Comparison of ENCODE assay signal across 8 mouse cellular contexts in genomic region chr13:98354090-98354801, GRCm38 (mm10). TPM values are rescaled to one million over a fixed set of nuclear protein-coding genes. Genes with fewer than 3 reads are reported as not detected.
DNase-seq lines count a peak whose midpoint lies in the region; ATAC-seq lines count a peak whose summit lies in the region.

Gene Foxd1 (plus strand): TSS chr13:98354242.

- peaks cover 84% of the 10 kb centered on the region for H3K27me3 ChIP-seq in forebrain, embryonic 14.5 days (replicated peaks; ENCODE audit: control insufficient read depth, insufficient read depth, low read length)
- peaks cover 85% of the 10 kb centered on the region for H3K27me3 ChIP-seq in hindbrain, embryonic 15.5 days
- H3K27me3 ChIP-seq in liver, embryonic 11.5 days (replicated peaks; ENCODE audit: control insufficient read depth, insufficient read depth, low read length), result peaks cover 95% of the 10 kb centered on the region
- peaks cover 53% of the 10 kb centered on the region for H3K27me3 ChIP-seq in midbrain, embryonic 16.5 days (ENCODE audit: control insufficient read depth, insufficient read depth, low read depth, low read length)

- peak; percentile 89 for DNase-seq in ZHBTc4 (ENCODE audit: low read depth, low spot score)
- DNase-seq in forebrain, embryonic 14.5 days (ENCODE audit: low spot score), result peak; percentile 67
- peak; percentile 55 for DNase-seq in liver, embryonic 11.5 days (ENCODE audit: low spot score)
- DNase-seq in urinary bladder, postnatal 10 days (ENCODE audit: low spot score), result no peak

- H3K9ac ChIP-seq in forebrain, embryonic 14.5 days (ENCODE audit: low read length), result peak within 1 kb of the TSS; percentile 50
- no peak within 1 kb of the TSS for H3K9ac ChIP-seq in hindbrain, embryonic 15.5 days
- no peak within 1 kb of the TSS for H3K9ac ChIP-seq in liver, embryonic 11.5 days (ENCODE audit: low read depth, low read length)
- H3K9ac ChIP-seq in midbrain, embryonic 16.5 days (ENCODE audit: low read depth, low read length), result 0 out of 2 replicates have a peak within 1 kb of the TSS, but pooled peaks have one; percentile 52

- H3K4me1 ChIP-seq in forebrain, embryonic 14.5 days (ENCODE audit: control insufficient read depth, insufficient read depth, low read length), result peaks cover 11% of the 10 kb centered on the region; the same call in 1 of the 2 replicates
- peaks cover 21% of the 10 kb centered on the region for H3K4me1 ChIP-seq in hindbrain, embryonic 15.5 days (replicated peaks)
- peaks cover 8% of the 10 kb centered on the region for H3K4me1 ChIP-seq in liver, embryonic 11.5 days (replicated peaks; ENCODE audit: control insufficient read depth, insufficient read depth, low read length)
- H3K4me1 ChIP-seq in midbrain, embryonic 16.5 days (ENCODE audit: control insufficient read depth, insufficient read depth, low read length), result peaks cover 12% of the 10 kb centered on the region

- peak within 1 kb of the TSS; percentile 60 for H3K4me2 ChIP-seq in forebrain, embryonic 14.5 days (ENCODE audit: low read length)
- H3K4me2 ChIP-seq in hindbrain, embryonic 15.5 days, result peak within 1 kb of the TSS; percentile 52
- H3K4me2 ChIP-seq in liver, embryonic 11.5 days, result peak within 1 kb of the TSS; percentile 75
- peak within 1 kb of the TSS; percentile 57 for H3K4me2 ChIP-seq in midbrain, embryonic 16.5 days (ENCODE audit: low read length)

- no peaks in the 10 kb centered on the region for H3K36me3 ChIP-seq in forebrain, embryonic 14.5 days (ENCODE audit: control insufficient read depth, insufficient read depth, low read length)
- H3K36me3 ChIP-seq in hindbrain, embryonic 15.5 days, result no peaks in the 10 kb centered on the region
- no peaks in the 10 kb centered on the region for H3K36me3 ChIP-seq in liver, embryonic 11.5 days (ENCODE audit: control insufficient read depth, insufficient read depth, low read length)
- H3K36me3 ChIP-seq in midbrain, embryonic 16.5 days (ENCODE audit: control insufficient read depth, insufficient read depth, low read length), result no peaks in the 10 kb centered on the region

- peak within 1 kb of the TSS; percentile 52; the same call in 1 of the 2 replicates for H3K27ac ChIP-seq in forebrain, embryonic 14.5 days (ENCODE audit: low read depth, low read length)
- 0 out of 2 replicates have a peak within 1 kb of the TSS, but pooled peaks have one; percentile 13 for H3K27ac ChIP-seq in hindbrain, embryonic 15.5 days (replicated peaks)
- H3K27ac ChIP-seq in liver, embryonic 11.5 days (ENCODE audit: low read depth, low read length), result no peak within 1 kb of the TSS
- no peak within 1 kb of the TSS for H3K27ac ChIP-seq in midbrain, embryonic 16.5 days (ENCODE audit: low read length)

- ATAC-seq in CD4-positive, CD25-positive, alpha-beta regulatory T cell, adult 4 months, result peak; percentile 33
- peak; percentile 78 for ATAC-seq in forebrain, embryonic 14.5 days
- ATAC-seq in hindbrain, embryonic 15.5 days (ENCODE audit: low FRiP score, low read depth), result peak; percentile 82
- ATAC-seq in liver, embryonic 11.5 days (replicated peaks; ENCODE audit: low FRiP score), result peak; percentile 71
- peak; percentile 70 for ATAC-seq in midbrain, embryonic 16.5 days
- no peak for ATAC-seq in erythroid progenitor cell, adult 5-6 weeks (replicated peaks; ENCODE audit: low FRiP score, poor library complexity, severe bottlenecking)

- H3K4me3 ChIP-seq in forebrain, embryonic 14.5 days (ENCODE audit: low read depth, low read length), result peak within 1 kb of the TSS; percentile 38
- H3K4me3 ChIP-seq in hindbrain, embryonic 15.5 days, result peak within 1 kb of the TSS; percentile 35
- peak within 1 kb of the TSS; percentile 44 for H3K4me3 ChIP-seq in liver, embryonic 11.5 days (ENCODE audit: low read depth, low read length)
- H3K4me3 ChIP-seq in midbrain, embryonic 16.5 days (ENCODE audit: low read depth, low read length), result peak within 1 kb of the TSS; percentile 38

- WGBS in forebrain, embryonic 14.5 days, result under 1% methylated on average over 61 of the region's 76 CpGs
- under 1% methylated on average over 60 of the region's 76 CpGs for WGBS in hindbrain, embryonic 15.5 days
- WGBS in liver, embryonic 11.5 days, result 1% methylated on average over 76 of the region's 76 CpGs
- under 1% methylated on average over 68 of the region's 76 CpGs for WGBS in midbrain, embryonic 16.5 days

- H3K9me3 ChIP-seq in forebrain, embryonic 14.5 days (replicated peaks; ENCODE audit: control insufficient read depth, low read length), result no peaks in the 10 kb centered on the region
- no peaks in the 10 kb centered on the region for H3K9me3 ChIP-seq in hindbrain, embryonic 15.5 days
- H3K9me3 ChIP-seq in liver, embryonic 11.5 days (ENCODE audit: control insufficient read depth, low read length), result no peaks in the 10 kb centered on the region
- H3K9me3 ChIP-seq in midbrain, embryonic 16.5 days (replicated peaks; ENCODE audit: control insufficient read depth, low read length, poor library complexity, severe bottlenecking), result no peaks in the 10 kb centered on the region

RNA-seq across cellular contexts. Expression of gene Foxd1, which starts in this region (rescaled TPM):
- not detected for polyA plus RNA-seq in CD4-positive, CD25-positive, alpha-beta regulatory T cell, adult 4 months (2017; shearing (Covaris generic))
- 0.75 and 0.76 TPM in 2 replicates for polyA plus RNA-seq in forebrain, embryonic 14.5 days (2014; fragmentation: Nextera tagmentation; extraction: Ambion mirVana)
- 1.1 and 1.2 TPM in 2 replicates for polyA plus RNA-seq in hindbrain, embryonic 15.5 days (2015; fragmentation: Nextera tagmentation; extraction: Ambion mirVana)
- polyA plus RNA-seq in liver, embryonic 11.5 days (2014; fragmentation: Nextera tagmentation; extraction: Ambion mirVana), result 0.05 TPM in 1 of 2 replicates, not detected in the other
- 0.49 and 0.52 TPM in 2 replicates for polyA plus RNA-seq in midbrain, embryonic 16.5 days (2015; fragmentation: Nextera tagmentation; extraction: Ambion mirVana)
- not detected in 2 replicates for total RNA-seq in erythroid progenitor cell, adult 5-6 weeks (2015; ENCODE audit: low replicate concordance)
- total RNA-seq in erythroid progenitor cell, adult 5-6 weeks (2017; ENCODE audit: low replicate concordance), result not detected in 2 replicates

Comparison
In these comparisons a context has a peak if more than half of its experiments do, and no peak if none do; other contexts are left out.
1. Peak in ATAC-seq in CD4-positive, CD25-positive, alpha-beta regulatory T cell, adult 4 months; RNA of the gene not detected or under 1 TPM.
2. Peak in DNase-seq, ATAC-seq, H3K4me3 ChIP-seq, H3K27ac ChIP-seq, H3K9ac ChIP-seq and H3K4me2 ChIP-seq in forebrain, embryonic 14.5 days; RNA of the gene not detected or under 1 TPM.
3. Peak in DNase-seq, ATAC-seq, H3K4me3 ChIP-seq and H3K4me2 ChIP-seq in liver, embryonic 11.5 days; RNA of the gene not detected or under 1 TPM.
4. Peak in ATAC-seq, H3K4me3 ChIP-seq, H3K9ac ChIP-seq and H3K4me2 ChIP-seq in midbrain, embryonic 16.5 days; RNA of the gene not detected or under 1 TPM.